Mouse (Mus musculus): ENCODE measurements at regions not wholly inside any gene's neighbourhood (a gene's known extent, or its start where the extent isn't known, plus 50 kb on each side); places are given as distances from the start of the nearest gene placed in this dataset.
A peak's percentile ranks its signal among the peaks of the same experiment; 100 is the strongest.

MicroRNA genes in the stretch of these regions (microRNA counts, 519-probe panel; counts per million panel counts)
- 1,247 counts per million, percentile 6 among the panel's probes with 10 or more counts for microRNA mmu-miR-184

Small RNA genes lying in the stretch of these regions (microRNA-seq; reads per million reads assigned to microRNA genes)
- gene Mir184, result 1.8 reads per million
